Mouse (Mus musculus): ENCODE measurements at regions not wholly inside any gene's neighbourhood (a gene's known extent, or its start where the extent isn't known, plus 50 kb on each side); places are given as distances from the start of the nearest gene placed in this dataset.

- TF ChIP-seq CTCF (conservative IDR thresholded peaks at IDR 0.05; ENCODE audit: insufficient read depth, insufficient read length, low read depth, low read length) (no peak), POLR2A (IDR thresholded peaks at IDR 0.05; ENCODE audit: low read depth, low read length) (no peak)
Measured at GRCm38 (mm10) chr5:91869791-91870190, 93.1 kb downstream of the Rchy1 start.
